Mouse (Mus musculus) liver, embryonic 14.5 days (tissue): ENCODE measurements around the gene Ramp2.

Experiments used
- CTCF ChIP-seq: IDR thresholded peaks from 2 replicates; pipeline ENCODE4 v1.5.1; 2016; ENCODE audit warnings: antibody characterized with exemption, low read depth, control low read depth
- EP300 ChIP-seq: IDR thresholded peaks from 2 replicates; pipeline ENCODE4 v1.6.1; 2016; ENCODE audit warnings: antibody characterized with exemption, low read depth

- TF ChIP-seq CTCF = no peak
- no peak for TF ChIP-seq EP300
These were observed 45.4 kb downstream of the Ramp2 start for GRCm38 (mm10) chr11:101291231-101291630.
